Mouse (Mus musculus): ENCODE measurements at regions not wholly inside any gene's neighbourhood (a gene's known extent, or its start where the extent isn't known, plus 50 kb on each side); places are given as distances from the start of the nearest gene placed in this dataset.

GRCm38 (mm10) chr3:14952169-14952729, 66.2 kb downstream of the Car2 start:
- DNase-seq (ENCODE audit: low spot score), result no peak

GRCm38 (mm10) chr3:14952951-14953350, 66.9 kb downstream of the Car2 start:
- DNase-seq (ENCODE audit: low spot score), result no peak

- no peak for DNase-seq (ENCODE audit: low spot score)
Observed at GRCm38 (mm10) chr3:14957481-14957880, 71.4 kb downstream of the Car2 start.

- DNase-seq (ENCODE audit: low spot score), result no peak
Observed at GRCm38 (mm10) chr3:14958277-14958676, 72.2 kb downstream of the Car2 start.

- DNase-seq (ENCODE audit: low spot score), result no peak
Observed at GRCm38 (mm10) chr3:14959586-14959985, 73.5 kb downstream of the Car2 start.

GRCm38 (mm10) chr3:14964795-14965194, 78.7 kb downstream of the Car2 start:
- DNase-seq (ENCODE audit: low spot score), result no peak

GRCm38 (mm10) chr3:14965438-14966044, 79.5 kb downstream of the Car2 start:
- DNase-seq (ENCODE audit: low spot score), result no peak

GRCm38 (mm10) chr3:14967235-14967634, 81.2 kb downstream of the Car2 start:
- DNase-seq (ENCODE audit: low spot score), result no peak

- DNase-seq (ENCODE audit: low spot score), result no peak
Observed at GRCm38 (mm10) chr3:14968345-14968744, 82.3 kb downstream of the Car2 start.

- DNase-seq (ENCODE audit: low spot score), result no peak
Observed at GRCm38 (mm10) chr3:14969698-14970097, 83.6 kb downstream of the Car2 start.

GRCm38 (mm10) chr3:14971647-14972046, 85.6 kb downstream of the Car2 start:
- DNase-seq (ENCODE audit: low spot score), result no peak

GRCm38 (mm10) chr3:14974758-14975157, 88.7 kb downstream of the Car2 start:
- no peak for DNase-seq (ENCODE audit: low spot score)

GRCm38 (mm10) chr3:14975203-14975602, 89.1 kb downstream of the Car2 start:
- DNase-seq (ENCODE audit: low spot score), result no peak

GRCm38 (mm10) chr3:14979116-14979613, 93.1 kb downstream of the Car2 start:
- no peak for DNase-seq (ENCODE audit: low spot score)

GRCm38 (mm10) chr3:14989635-14990034, 103.6 kb downstream of the Car2 start:
- no peak for DNase-seq (ENCODE audit: low spot score)

GRCm38 (mm10) chr3:14993936-14994335, 107.9 kb downstream of the Car2 start:
- no peak for DNase-seq (ENCODE audit: low spot score)

- DNase-seq (ENCODE audit: low spot score), result no peak
Observed at GRCm38 (mm10) chr3:14997241-14997640, 111.2 kb downstream of the Car2 start.

GRCm38 (mm10) chr3:14998521-14998920, 112.4 kb downstream of the Car2 start:
- DNase-seq (ENCODE audit: low spot score), result no peak

GRCm38 (mm10) chr3:14999411-14999810, 113.3 kb downstream of the Car2 start:
- no peak for DNase-seq (ENCODE audit: low spot score)

- DNase-seq (ENCODE audit: low spot score), result no peak
Observed at GRCm38 (mm10) chr3:14999914-15000313, 113.8 kb downstream of the Car2 start.

- no peak for DNase-seq (ENCODE audit: low spot score)
Observed at GRCm38 (mm10) chr3:15000657-15001056, 114.6 kb downstream of the Car2 start.

GRCm38 (mm10) chr3:15007821-15008220, 121.7 kb downstream of the Car2 start:
- no peak for DNase-seq (ENCODE audit: low spot score)

- no peak for DNase-seq (ENCODE audit: low spot score)
Observed at GRCm38 (mm10) chr3:15008501-15008900, 122.4 kb downstream of the Car2 start.

GRCm38 (mm10) chr3:15009747-15010146, 123.7 kb downstream of the Car2 start:
- no peak for DNase-seq (ENCODE audit: low spot score)
